Mouse (Mus musculus) cerebellum, postnatal 25 days (tissue): ENCODE measurements at regions not wholly inside any gene's neighbourhood (a gene's known extent, or its start where the extent isn't known, plus 50 kb on each side); places are given as distances from the start of the nearest gene placed in this dataset.

Experiments
- DNase-seq, 2 experiments: peaks; one replicate each; pipeline ENCODE4 v3.0.0; 2021; ENCODE audit warnings: mixed read lengths in 2 of 2

- no peak for DNase-seq
These were observed 507.1 kb upstream of the Adam5 start for GRCm38 (mm10) chr8:25331161-25331776.

GRCm38 (mm10) chr8:25329791-25330190, 505.6 kb upstream of the Adam5 start:
- no peak for DNase-seq

GRCm38 (mm10) chr8:25328318-25328717, 504.1 kb upstream of the Adam5 start:
- DNase-seq, result no peak

GRCm38 (mm10) chr8:25326930-25327329, 502.8 kb upstream of the Adam5 start:
- no peak for DNase-seq

DNA sequence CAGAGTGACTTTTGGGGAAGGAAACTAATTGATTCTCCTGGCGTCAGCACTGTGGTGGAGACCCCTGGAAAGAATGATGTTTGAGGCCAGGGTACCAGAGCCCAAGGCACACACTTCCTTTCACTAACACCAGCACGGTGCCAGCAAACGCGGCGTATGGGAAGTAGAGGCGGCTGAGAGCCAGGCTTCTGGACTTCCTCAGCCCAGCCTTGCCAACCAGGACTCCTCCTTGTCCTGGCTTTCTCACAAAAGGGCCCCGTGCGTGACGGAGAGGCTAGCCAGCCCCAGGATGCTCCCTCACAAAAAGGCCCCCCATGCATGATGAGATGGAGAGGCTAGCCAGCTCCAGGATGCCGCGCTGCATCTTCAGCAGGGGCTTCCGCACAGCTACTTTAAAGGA, 502.1 kb upstream of the Adam5 start:
- DNase-seq, result peak; percentile 66 to 74

- no peak for DNase-seq
These were observed 500.6 kb upstream of the Adam5 start for GRCm38 (mm10) chr8:25324731-25325130.

DNA sequence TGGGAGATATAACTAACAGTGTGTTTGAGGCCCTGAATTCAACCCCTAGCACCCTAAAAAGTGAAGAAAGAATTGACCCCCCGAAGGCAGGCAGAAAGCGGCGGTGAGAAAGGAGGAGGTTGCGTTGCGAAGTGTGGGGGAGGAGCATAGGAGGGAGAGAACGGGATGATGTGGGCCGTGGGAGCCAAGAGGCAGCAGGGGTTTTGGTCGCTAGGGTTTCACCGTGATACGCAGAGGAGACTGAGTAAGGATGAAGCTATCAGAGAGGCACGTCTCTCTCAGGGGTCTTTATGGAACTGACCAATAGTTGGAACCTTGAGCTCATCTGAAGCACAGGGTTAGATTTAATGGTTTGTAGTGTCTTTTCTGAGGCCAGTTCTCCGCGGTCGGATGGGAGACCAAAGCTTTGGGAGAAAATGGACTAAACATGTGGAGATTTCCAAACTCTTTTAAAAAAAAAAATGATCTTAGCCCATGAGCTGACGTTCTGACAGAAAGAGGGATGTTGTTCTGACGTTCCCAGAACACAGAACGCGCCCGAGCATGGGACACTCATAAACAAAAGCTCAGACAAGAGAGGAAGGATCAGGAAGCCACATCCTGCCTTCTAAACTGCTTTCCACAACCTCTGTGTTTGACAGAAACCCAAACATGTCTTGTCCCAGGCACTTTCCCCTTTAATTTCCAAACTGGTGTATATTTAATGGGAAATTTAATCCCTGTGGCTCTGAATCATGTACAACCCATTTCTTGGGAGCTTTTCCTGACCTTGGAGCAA, 499.7 kb upstream of the Adam5 start:
- no peak for DNase-seq

DNA sequence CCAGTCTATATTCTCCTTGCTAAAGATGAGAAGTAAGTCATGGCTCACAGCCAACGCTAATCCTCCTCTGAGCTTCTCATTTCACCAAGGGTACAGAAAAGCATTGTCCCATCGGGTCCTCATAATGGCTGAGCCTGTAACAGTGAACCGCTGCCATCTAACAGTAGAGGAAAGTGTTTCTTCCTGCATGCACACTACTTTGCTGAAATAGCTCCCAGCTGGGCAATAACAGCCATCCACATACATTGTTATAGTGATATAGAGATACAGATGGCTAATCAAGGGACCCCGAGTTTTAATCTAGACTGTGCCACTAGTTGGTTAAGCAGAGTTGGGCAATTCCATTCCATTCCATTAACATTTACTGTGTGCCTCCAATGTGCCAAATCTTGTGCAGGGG, 492.2 kb upstream of the Adam5 start:
- no peak for DNase-seq

- no peak for DNase-seq
These were observed 487.8 kb upstream of the Adam5 start for GRCm38 (mm10) chr8:25311811-25312533.

- DNase-seq, result no peak
These were observed 483.8 kb upstream of the Adam5 start for GRCm38 (mm10) chr8:25307956-25308355.

DNA sequence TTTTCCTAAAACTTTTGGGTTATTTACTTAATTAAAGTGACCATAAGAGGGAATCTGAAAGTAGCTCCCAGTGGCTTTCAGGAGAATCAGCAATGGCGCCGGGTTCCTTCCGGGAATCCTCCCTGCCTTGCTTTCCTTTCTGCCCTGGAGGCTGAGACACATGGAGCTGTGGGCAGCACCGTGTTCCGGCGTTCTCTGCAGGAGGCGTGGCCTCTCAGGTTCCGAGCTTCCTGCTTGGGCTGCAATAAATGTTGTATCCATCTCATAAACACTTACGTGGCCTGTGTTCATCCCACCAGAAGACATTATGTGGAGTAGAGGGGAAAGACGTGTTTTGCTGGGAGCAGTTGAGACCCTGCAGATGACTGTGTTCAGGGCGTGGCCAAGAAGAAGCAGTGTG, 483.3 kb upstream of the Adam5 start:
- DNase-seq, result no peak

DNA sequence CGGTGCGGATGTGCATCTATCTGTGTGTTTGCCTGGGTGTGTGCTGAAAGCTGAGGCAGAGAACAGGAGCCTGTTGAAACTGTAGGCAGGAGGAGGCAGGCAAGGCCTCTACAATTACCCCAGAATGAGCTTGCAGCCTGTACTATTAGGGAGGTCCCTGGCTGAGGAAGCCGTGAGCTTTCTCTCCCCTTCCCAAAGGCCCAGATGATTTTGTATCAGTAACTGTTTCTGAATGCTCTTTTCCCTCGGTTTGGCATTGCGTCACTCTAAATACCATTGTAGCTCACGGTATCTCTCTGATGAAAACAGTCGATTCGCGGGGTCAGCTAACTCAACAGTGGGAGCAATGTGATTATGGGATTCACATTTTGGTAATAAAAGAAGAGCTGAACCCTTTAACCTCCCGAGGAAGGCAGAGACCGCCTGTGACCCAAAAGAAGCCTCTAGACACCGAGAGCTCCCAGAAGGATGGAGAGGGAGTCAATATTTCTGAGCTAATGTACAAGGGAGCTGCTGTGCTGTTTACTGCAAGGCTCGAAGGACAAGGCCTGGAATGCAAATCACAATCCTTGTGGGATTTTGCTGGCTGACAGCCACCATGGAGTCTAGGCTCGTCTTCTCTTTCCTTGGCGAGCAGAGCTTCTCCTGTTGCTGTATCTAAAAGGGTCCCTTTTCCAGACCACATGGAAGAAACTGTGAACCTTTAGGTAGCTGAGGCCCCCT, 482.8 kb upstream of the Adam5 start:
- peak in 1 of 2 experiments; percentile 18 for DNase-seq
